Mouse (Mus musculus) MEL (cell line): ENCODE measurements at regions not wholly inside any gene's neighbourhood (a gene's known extent, or its start where the extent isn't known, plus 50 kb on each side); places are given as distances from the start of the nearest gene placed in this dataset.

ENCODE experiments used
- DNase-seq: peaks from one replicate; pipeline ENCODE4 v3.0.0; 2011; ENCODE audit warnings: low read depth, low spot score
- H3K27ac ChIP-seq: 2 replicates; pipeline ENCODE4 v1.5.1; 2012; ENCODE audit warnings: low read depth, mild to moderate bottlenecking, control low read depth, low read length, moderate library complexity; ENCODE audit not compliant: control insufficient read depth
- H3K27me3 ChIP-seq, 2 experiments: fragments of 150-350 bp in 1 of 2; sonication (generic) in 1 of 2; 2 replicates each; pipeline ENCODE4 v1.6.1; 2012; ENCODE audit warnings: low read length in 2 of 2, mild to moderate bottlenecking in 2 of 2, improper control_type of control experiment in 1 of 2, moderate library complexity in 1 of 2; ENCODE audit not compliant: insufficient read depth in 2 of 2, control insufficient read depth in 1 of 2
- H3K36me3 ChIP-seq, 2 experiments: 2 replicates each; pipeline ENCODE4 v1.6.1; 2012 to 2014; ENCODE audit warnings: low read length in 2 of 2, improper control_type of control experiment in 1 of 2, inconsistent platforms in 1 of 2, mild to moderate bottlenecking in 1 of 2; ENCODE audit not compliant: insufficient read depth in 2 of 2, control insufficient read depth in 1 of 2
- H3K4me1 ChIP-seq, 2 experiments: fragments of 150-350 bp in 1 of 2; sonication (generic) in 1 of 2; 2 replicates each; pipeline ENCODE4 v1.6.1; 2012; ENCODE audit warnings: low read length in 2 of 2, improper control_type of control experiment in 1 of 2, mild to moderate bottlenecking in 1 of 2; ENCODE audit not compliant: insufficient read depth in 2 of 2, control insufficient read depth in 1 of 2
- H3K4me3 ChIP-seq, 2 experiments: fragments of 150-350 bp in 1 of 2; sonication (generic) in 1 of 2; 2 replicates each; pipeline ENCODE4 v1.5.1; 2012; ENCODE audit warnings: low read depth in 2 of 2, low read length in 2 of 2, mild to moderate bottlenecking in 2 of 2, moderate library complexity in 2 of 2, control low read depth in 1 of 2, improper control_type of control experiment in 1 of 2; ENCODE audit not compliant: control insufficient read depth in 1 of 2, insufficient read depth in 1 of 2
- H3K79me2 ChIP-seq: 2 replicates; pipeline ENCODE4 v1.6.1; 2012; ENCODE audit warnings: mild to moderate bottlenecking, low read length, moderate library complexity; ENCODE audit not compliant: control insufficient read depth, poor library complexity, insufficient read depth
- H3K9ac ChIP-seq: 2 replicates; pipeline ENCODE4 v1.6.1; 2012; ENCODE audit warnings: low read depth, mild to moderate bottlenecking, control low read depth, low read length, moderate library complexity; ENCODE audit not compliant: control insufficient read depth, poor library complexity, severe bottlenecking
- H3K9me3 ChIP-seq: fragments of 150-350 bp; sonication (generic); replicated peaks from 2 replicates; pipeline ENCODE4 v1.6.1; 2012; ENCODE audit warnings: mild to moderate bottlenecking, low read length, improper control_type of control experiment, moderate library complexity; ENCODE audit not compliant: insufficient read depth
- CTCF ChIP-seq, 3 experiments: IDR thresholded peaks in 2 of 3; conservative IDR thresholded peaks in 1 of 3; 2 replicates each; pipeline ENCODE4 v1.5.1; 2011 to 2012; ENCODE audit warnings: low read length in 3 of 3, low read depth in 2 of 3, mild to moderate bottlenecking in 2 of 3, improper control_type of control experiment in 1 of 3, inconsistent platforms in 1 of 3, mixed read lengths in 1 of 3, moderate library complexity in 1 of 3; ENCODE audit not compliant: control insufficient read depth in 1 of 3, insufficient read depth in 1 of 3, poor library complexity in 1 of 3, severe bottlenecking in 1 of 3
- EP300 ChIP-seq, 2 experiments: IDR thresholded peaks; 2 replicates each; pipeline ENCODE4 v1.6.1; 2011; ENCODE audit warnings: improper control_type of control experiment in 2 of 2, low read length in 2 of 2, low read depth in 1 of 2, mild to moderate bottlenecking in 1 of 2
- ETS1 ChIP-seq: IDR thresholded peaks from 2 replicates; pipeline ENCODE4 v1.6.1; 2012; ENCODE audit warnings: low read depth, mild to moderate bottlenecking, inconsistent platforms, low read length, improper control_type of control experiment, moderate library complexity
- HCFC1 ChIP-seq: IDR thresholded peaks from 2 replicates; pipeline ENCODE4 v1.6.1; 2012; ENCODE audit warnings: low read depth, mild to moderate bottlenecking, inconsistent platforms, low read length, improper control_type of control experiment, moderate library complexity
- JUND ChIP-seq: IDR thresholded peaks from 2 replicates; pipeline ENCODE4 v1.6.1; 2011; ENCODE audit warnings: low read depth, mild to moderate bottlenecking, improper control_type of control experiment, low read length
- KAT2A ChIP-seq: conservative IDR thresholded peaks from 2 replicates; pipeline ENCODE4 v1.6.1; 2012; ENCODE audit warnings: low read depth, low read length, improper control_type of control experiment, inconsistent platforms
- MAFK ChIP-seq: IDR thresholded peaks from 2 replicates; pipeline ENCODE4 v1.6.1; 2011; ENCODE audit warnings: low read depth, mild to moderate bottlenecking, low read length, improper control_type of control experiment, borderline replicate concordance
- MEF2A ChIP-seq: IDR thresholded peaks from 2 replicates; pipeline ENCODE4 v1.6.1; 2014; ENCODE audit warnings: low read depth, mild to moderate bottlenecking, inconsistent platforms, low read length, improper control_type of control experiment; ENCODE audit not compliant: poor library complexity, insufficient replicate concordance, severe bottlenecking; ENCODE audit errors: extremely low read depth
- MYB ChIP-seq: IDR thresholded peaks from 2 replicates; pipeline ENCODE4 v1.6.1; 2011; ENCODE audit warnings: mild to moderate bottlenecking, low read depth, low read length, improper control_type of control experiment
- MYC ChIP-seq: IDR thresholded peaks from 2 replicates; pipeline ENCODE4 v1.6.1; 2011; ENCODE audit warnings: low read depth, mild to moderate bottlenecking, low read length, improper control_type of control experiment, moderate library complexity
- POLR2AphosphoS2 ChIP-seq: IDR thresholded peaks from 2 replicates; pipeline ENCODE4 v1.6.1; 2011; ENCODE audit warnings: low read length, improper control_type of control experiment
- POLR2AphosphoS5 ChIP-seq: IDR thresholded peaks from 2 replicates; pipeline ENCODE4 v1.6.1; 2012; ENCODE audit warnings: low read depth, borderline replicate concordance, mild to moderate bottlenecking, inconsistent platforms, low read length, moderate library complexity, mixed read lengths
- SMC3 ChIP-seq: IDR thresholded peaks from 2 replicates; pipeline ENCODE4 v1.6.1; 2011; ENCODE audit warnings: low read depth, low read length, improper control_type of control experiment
- TCF12 ChIP-seq: IDR thresholded peaks from 2 replicates; pipeline ENCODE4 v1.6.1; 2014; ENCODE audit warnings: low read depth, mild to moderate bottlenecking, inconsistent platforms, low read length, improper control_type of control experiment, moderate library complexity
- UBTF ChIP-seq: IDR thresholded peaks from 2 replicates; pipeline ENCODE4 v1.6.1; 2012; ENCODE audit warnings: low read depth, mild to moderate bottlenecking, inconsistent platforms, low read length, improper control_type of control experiment, moderate library complexity, borderline replicate concordance; ENCODE audit not compliant: insufficient read depth
- USF1 ChIP-seq: IDR thresholded peaks from 2 replicates; pipeline ENCODE4 v1.6.1; 2014; ENCODE audit warnings: low read depth, mild to moderate bottlenecking, inconsistent platforms, low read length, improper control_type of control experiment, moderate library complexity
- USF2 ChIP-seq, 2 experiments: IDR thresholded peaks; 2 replicates each; pipeline ENCODE4 v1.6.1; 2011 to 2012; ENCODE audit warnings: improper control_type of control experiment in 2 of 2, low read length in 2 of 2, borderline replicate concordance in 1 of 2, inconsistent platforms in 1 of 2, low read depth in 1 of 2, mild to moderate bottlenecking in 1 of 2; ENCODE audit not compliant: insufficient read depth in 1 of 2
- ZC3H11A ChIP-seq: IDR thresholded peaks from 2 replicates; pipeline ENCODE4 v1.6.1; 2012; ENCODE audit warnings: low read depth, mild to moderate bottlenecking, inconsistent platforms, low read length, improper control_type of control experiment
- ZKSCAN1 ChIP-seq: IDR thresholded peaks from 2 replicates; pipeline ENCODE4 v1.6.1; 2012; ENCODE audit warnings: low read depth, mild to moderate bottlenecking, inconsistent platforms, low read length, improper control_type of control experiment, moderate library complexity
- ZMIZ1 ChIP-seq: IDR thresholded peaks from 2 replicates; pipeline ENCODE4 v1.6.1; 2012; ENCODE audit warnings: low read depth, mild to moderate bottlenecking, inconsistent platforms, low read length, improper control_type of control experiment, moderate library complexity
- ZNF384 ChIP-seq: IDR thresholded peaks from 2 replicates; pipeline ENCODE4 v1.6.1; 2012; ENCODE audit warnings: low read depth, mild to moderate bottlenecking, inconsistent platforms, low read length, improper control_type of control experiment

GRCm38 (mm10) chr1:193876540-193876939 is 506.4 kb upstream of the Camk1g start:
- DNase-seq: no peak
- H3K4me1 ChIP-seq: no peaks in the 10 kb centered on the region
- no peak overlapping the region for H3K27ac ChIP-seq
- TF ChIP-seq EP300 (IDR thresholded peaks at IDR 0.05; ENCODE audit: low read depth in 1 of 2, low read length in 2 of 2) (no peak), ZKSCAN1 (no peak), USF1 (no peak), ZNF384 (no peak), MEF2A (no peak), POLR2AphosphoS2 (no peak), CTCF (IDR thresholded peaks at IDR 0.05 in 2 of 3, conservative IDR thresholded peaks at IDR 0.05 in 1 of 3; ENCODE audit: control insufficient read depth in 1 of 3, insufficient read depth in 1 of 3, low read depth in 2 of 3, low read length in 3 of 3, poor library complexity in 1 of 3, severe bottlenecking in 1 of 3) (no peak), SMC3 (no peak), JUND (no peak), USF2 (IDR thresholded peaks at IDR 0.05; ENCODE audit: borderline replicate concordance in 1 of 2, insufficient read depth in 1 of 2, low read depth in 1 of 2, low read length in 2 of 2) (no peak), MYB (no peak), TCF12 (no peak)
- H3K79me2 ChIP-seq: no peaks in the 10 kb centered on the region
- H3K9me3 ChIP-seq: no peaks in the 10 kb centered on the region
- no peak overlapping the region for H3K9ac ChIP-seq
- no peaks in the 10 kb centered on the region for H3K36me3 ChIP-seq
- no peaks in the 10 kb centered on the region for H3K27me3 ChIP-seq
- H3K4me3 ChIP-seq: no peak overlapping the region

DNA sequence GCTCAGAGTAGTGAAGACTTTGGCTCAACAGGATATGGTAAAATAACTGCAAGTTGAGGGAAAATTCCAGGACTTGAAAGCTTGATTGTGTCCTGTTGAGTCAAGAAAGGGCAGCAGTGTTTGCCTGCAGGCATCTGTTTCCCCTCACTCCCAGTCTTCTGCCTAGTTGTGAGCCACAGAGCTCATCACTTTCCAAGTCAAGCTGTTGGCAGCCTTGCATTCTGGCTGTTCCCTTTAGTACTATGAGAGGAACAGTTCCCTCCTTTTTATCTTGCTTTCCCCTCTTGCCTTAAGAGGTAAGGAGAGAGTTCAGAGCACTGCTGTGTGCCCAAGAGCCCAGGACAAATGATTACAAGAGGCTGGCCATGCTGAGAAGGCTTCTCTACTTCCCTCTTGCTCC is 506.0 kb upstream of the Camk1g start:
- no peak overlapping the region for H3K9ac ChIP-seq
- H3K27ac ChIP-seq: no peak overlapping the region
- H3K36me3 ChIP-seq: no peaks in the 10 kb centered on the region
- H3K4me1 ChIP-seq: no peaks in the 10 kb centered on the region
- H3K4me3 ChIP-seq: no peak overlapping the region
- no peaks in the 10 kb centered on the region for H3K79me2 ChIP-seq
- no peaks in the 10 kb centered on the region for H3K27me3 ChIP-seq
- H3K9me3 ChIP-seq: no peaks in the 10 kb centered on the region
- no peak for DNase-seq
- no peak for TF ChIP-seq UBTF
- no peak for TF ChIP-seq MAFK
- TF ChIP-seq ZNF384: no peak
- no peak for TF ChIP-seq ETS1
- no peak for TF ChIP-seq MYC
- TF ChIP-seq ZMIZ1: no peak
- no peak for TF ChIP-seq POLR2AphosphoS5
- no peak for TF ChIP-seq HCFC1
- TF ChIP-seq KAT2A: no peak
- no peak for TF ChIP-seq ZC3H11A
